Mouse (Mus musculus): ENCODE data around the gene Gm28038. TPM values are rescaled to one million over a fixed set of nuclear protein-coding genes. Genes with fewer than 3 reads are reported as not detected.

The Gm28038 gene
- polyA plus RNA-seq, 1 experiment = not detected

- Histone ChIP-seq H3K36me3 (replicated peaks; ENCODE audit: low read length) (peaks cover 97% of the 10 kb centered on the region), H3K9me3 (no peaks in the 10 kb centered on the region), H3K27me3 (replicated peaks) (no peaks in the 10 kb centered on the region), H3K4me3 (replicated peaks) (no peak overlapping the region), H3K4me1 (no peaks in the 10 kb centered on the region)
- TF ChIP-seq FLI1 (IDR thresholded peaks at IDR 0.05; ENCODE audit: low read length) (no peak), GATA1 (IDR thresholded peaks at IDR 0.05; ENCODE audit: borderline replicate concordance, low read length) (no peak)
Observed at GRCm38 (mm10) chr2:30311481-30311880, 30.6 kb downstream of the Gm28038 start.

GRCm38 (mm10) chr2:30316136-30316535 lies 35.3 kb downstream of the Gm28038 start:
- Histone ChIP-seq H3K4me1 (peaks cover 13% of the 10 kb centered on the region), H3K4me3 (replicated peaks) (no peak overlapping the region), H3K9me3 (no peaks in the 10 kb centered on the region), H3K36me3 (replicated peaks; ENCODE audit: low read length) (peaks cover 89% of the 10 kb centered on the region), H3K27me3 (replicated peaks) (no peaks in the 10 kb centered on the region)
- TF ChIP-seq GATA1 (IDR thresholded peaks at IDR 0.05; ENCODE audit: borderline replicate concordance, low read length) = no peak
- TF ChIP-seq FLI1 (IDR thresholded peaks at IDR 0.05; ENCODE audit: low read length) = no peak

GRCm38 (mm10) chr2:30316955-30317354 lies 36.1 kb downstream of the Gm28038 start:
- Histone ChIP-seq H3K4me3 (replicated peaks) (no peak overlapping the region), H3K4me1 (peaks cover 13% of the 10 kb centered on the region), H3K36me3 (replicated peaks; ENCODE audit: low read length) (peaks cover 91% of the 10 kb centered on the region), H3K27me3 (replicated peaks) (no peaks in the 10 kb centered on the region), H3K9me3 (no peaks in the 10 kb centered on the region)
- no peak for TF ChIP-seq GATA1 (IDR thresholded peaks at IDR 0.05; ENCODE audit: borderline replicate concordance, low read length)

GRCm38 (mm10) chr2:30319260-30319659 lies 38.4 kb downstream of the Gm28038 start:
- Histone ChIP-seq H3K4me3 (replicated peaks) (no peak overlapping the region), H3K27me3 (replicated peaks) (no peaks in the 10 kb centered on the region), H3K4me1 (peaks cover 13% of the 10 kb centered on the region), H3K9me3 (no peaks in the 10 kb centered on the region), H3K36me3 (replicated peaks; ENCODE audit: low read length) (peaks cover 92% of the 10 kb centered on the region)
- TF ChIP-seq FLI1 (IDR thresholded peaks at IDR 0.05; ENCODE audit: low read length) = no peak
- TF ChIP-seq GATA1 (IDR thresholded peaks at IDR 0.05; ENCODE audit: borderline replicate concordance, low read length) = no peak

GRCm38 (mm10) chr2:30323111-30323510 lies 42.3 kb downstream of the Gm28038 start:
- H3K36me3 ChIP-seq (replicated peaks; ENCODE audit: low read length) = peaks cover 93% of the 10 kb centered on the region

GRCm38 (mm10) chr2:30325296-30325695 lies 44.5 kb downstream of the Gm28038 start:
- H3K4me1 ChIP-seq = no peaks in the 10 kb centered on the region
- no peaks in the 10 kb centered on the region for H3K27me3 ChIP-seq (replicated peaks)
- H3K36me3 ChIP-seq (replicated peaks; ENCODE audit: low read length) = peaks cover 99% of the 10 kb centered on the region
- no peak overlapping the region for H3K4me3 ChIP-seq (replicated peaks)
- no peaks in the 10 kb centered on the region for H3K9me3 ChIP-seq
- TF ChIP-seq FLI1 (IDR thresholded peaks at IDR 0.05; ENCODE audit: low read length) = no peak
- no peak for TF ChIP-seq GATA1 (IDR thresholded peaks at IDR 0.05; ENCODE audit: borderline replicate concordance, low read length)

More at GRCm38 (mm10) chr2:30323111-30323510, 42.3 kb downstream of the Gm28038 start:
- H3K4me3 ChIP-seq (replicated peaks) = no peak overlapping the region
- H3K27me3 ChIP-seq (replicated peaks) = no peaks in the 10 kb centered on the region
- H3K9me3 ChIP-seq = no peaks in the 10 kb centered on the region
- TF ChIP-seq FLI1 (IDR thresholded peaks at IDR 0.05; ENCODE audit: low read length) = no peak
- TF ChIP-seq GATA1 (IDR thresholded peaks at IDR 0.05; ENCODE audit: borderline replicate concordance, low read length) = no peak
- H3K4me1 ChIP-seq = peaks cover 7% of the 10 kb centered on the region

- Histone ChIP-seq H3K4me3 (replicated peaks) (no peak overlapping the region), H3K4me1 (no peaks in the 10 kb centered on the region), H3K36me3 (replicated peaks; ENCODE audit: low read length) (peaks cover 99% of the 10 kb centered on the region), H3K9me3 (no peaks in the 10 kb centered on the region), H3K27me3 (replicated peaks) (no peaks in the 10 kb centered on the region)
- no peak for TF ChIP-seq FLI1 (IDR thresholded peaks at IDR 0.05; ENCODE audit: low read length)
- no peak for TF ChIP-seq GATA1 (IDR thresholded peaks at IDR 0.05; ENCODE audit: borderline replicate concordance, low read length)
Observed at GRCm38 (mm10) chr2:30327276-30327675, 46.4 kb downstream of the Gm28038 start.

- H3K27me3 ChIP-seq (replicated peaks) = no peaks in the 10 kb centered on the region
- H3K4me1 ChIP-seq = no peaks in the 10 kb centered on the region
- H3K9me3 ChIP-seq = no peaks in the 10 kb centered on the region
- H3K36me3 ChIP-seq (replicated peaks; ENCODE audit: low read length) = peaks cover 99% of the 10 kb centered on the region
- H3K4me3 ChIP-seq (replicated peaks) = no peak overlapping the region
- TF ChIP-seq FLI1 (IDR thresholded peaks at IDR 0.05; ENCODE audit: low read length) (no peak), GATA1 (IDR thresholded peaks at IDR 0.05; ENCODE audit: borderline replicate concordance, low read length) (no peak)
Observed at GRCm38 (mm10) chr2:30328791-30329190, 47.9 kb downstream of the Gm28038 start.

- H3K36me3 ChIP-seq (replicated peaks; ENCODE audit: low read length) = peaks cover 99% of the 10 kb centered on the region
- no peak overlapping the region for H3K4me3 ChIP-seq (replicated peaks)
- peaks cover 3% of the 10 kb centered on the region; the same call in 1 of the 2 replicates for H3K4me1 ChIP-seq
- H3K9me3 ChIP-seq = no peaks in the 10 kb centered on the region
- TF ChIP-seq GATA1 (IDR thresholded peaks at IDR 0.05; ENCODE audit: borderline replicate concordance, low read length) (no peak), FLI1 (IDR thresholded peaks at IDR 0.05; ENCODE audit: low read length) (no peak)
- no peaks in the 10 kb centered on the region for H3K27me3 ChIP-seq (replicated peaks)
Observed at GRCm38 (mm10) chr2:30335324-30335723, 54.5 kb downstream of the Gm28038 start.

- H3K4me1 ChIP-seq = peaks cover 3% of the 10 kb centered on the region; the same call in 1 of the 2 replicates
- H3K36me3 ChIP-seq (replicated peaks; ENCODE audit: low read length) = peaks cover 99% of the 10 kb centered on the region
- H3K9me3 ChIP-seq = no peaks in the 10 kb centered on the region
- no peaks in the 10 kb centered on the region for H3K27me3 ChIP-seq (replicated peaks)
- H3K4me3 ChIP-seq (replicated peaks) = no peak overlapping the region
- TF ChIP-seq FLI1 (IDR thresholded peaks at IDR 0.05; ENCODE audit: low read length) = no peak
- no peak for TF ChIP-seq GATA1 (IDR thresholded peaks at IDR 0.05; ENCODE audit: borderline replicate concordance, low read length)
Observed at GRCm38 (mm10) chr2:30336174-30336915, 55.5 kb downstream of the Gm28038 start.

All from megakaryocyte, embryonic 14.5 days (primary cell).